Mouse (Mus musculus) ES-E14 (cell line): ENCODE measurements around the gene Ppp4r3a. TPM values are rescaled to one million over a fixed set of nuclear protein-coding genes. Genes with fewer than 3 reads are reported as not detected.

Source experiments
- DNase-seq: peaks from one replicate; pipeline ENCODE4 v3.0.0-alpha.2; 2013; ENCODE audit warnings: low read depth, low spot score
- H3K27ac ChIP-seq: 2 replicates; pipeline ENCODE4 v1.5.1; 2012; ENCODE audit warnings: low read depth, mild to moderate bottlenecking, low read length, moderate library complexity, mixed read lengths; ENCODE audit not compliant: poor library complexity, insufficient read depth, severe bottlenecking
- H3K36me3 ChIP-seq: 2 replicates; pipeline ENCODE4 v1.6.1; 2012; ENCODE audit warnings: mild to moderate bottlenecking, low read length, moderate library complexity, mixed read lengths; ENCODE audit not compliant: control insufficient read depth, poor library complexity, insufficient read depth, severe bottlenecking
- H3K4me1 ChIP-seq, 2 experiments: fragments of 150-350 bp in 1 of 2; sonication (generic) in 1 of 2; 2 replicates each; pipeline ENCODE4 v1.6.1; 2012; ENCODE audit warnings: low read length in 2 of 2, mild to moderate bottlenecking in 1 of 2, mixed read lengths in 1 of 2; ENCODE audit not compliant: control insufficient read depth in 2 of 2, insufficient read depth in 2 of 2, poor library complexity in 1 of 2
- H3K4me3 ChIP-seq, 2 experiments: fragments of 150-350 bp in 1 of 2; sonication (generic) in 1 of 2; 2 replicates each; pipeline ENCODE4 v1.5.1; 2012; ENCODE audit warnings: low read length in 2 of 2, low read depth in 1 of 2, mild to moderate bottlenecking in 1 of 2, mixed read lengths in 1 of 2; ENCODE audit not compliant: insufficient read depth in 1 of 2, poor library complexity in 1 of 2, severe bottlenecking in 1 of 2
- H3K9ac ChIP-seq: 2 replicates; pipeline ENCODE4 v1.6.1; 2012; ENCODE audit warnings: low read depth, mild to moderate bottlenecking, low read length, mixed read lengths; ENCODE audit not compliant: poor library complexity, insufficient read depth, severe bottlenecking
- H3K9me3 ChIP-seq: fragments of 150-350 bp; sonication (generic); 2 replicates; pipeline ENCODE4 v1.6.1; 2012; ENCODE audit warnings: low read depth, mild to moderate bottlenecking, low read length; ENCODE audit not compliant: control insufficient read depth, insufficient read depth
- CHD2 ChIP-seq: IDR thresholded peaks from 2 replicates; pipeline ENCODE4 v1.6.1; 2014; ENCODE audit warnings: mild to moderate bottlenecking, low read depth, low read length, inconsistent platforms
- HCFC1 ChIP-seq: IDR thresholded peaks from 2 replicates; pipeline ENCODE4 v1.6.1; 2012; ENCODE audit warnings: low read length, inconsistent platforms, borderline replicate concordance; ENCODE audit not compliant: insufficient read depth
- MAFK ChIP-seq: IDR thresholded peaks from 2 replicates; pipeline ENCODE4 v1.6.1; 2014; ENCODE audit warnings: mild to moderate bottlenecking, low read depth, low read length, inconsistent platforms; ENCODE audit not compliant: insufficient read depth
- ZC3H11A ChIP-seq: IDR thresholded peaks from 2 replicates; pipeline ENCODE4 v1.6.1; 2012; ENCODE audit warnings: low read depth, mild to moderate bottlenecking, inconsistent platforms, low read length, borderline replicate concordance
- ZNF384 ChIP-seq: IDR thresholded peaks from 2 replicates; pipeline ENCODE4 v1.6.1; 2012; ENCODE audit warnings: low read depth, low read length, inconsistent platforms
- in situ Hi-C, 2 experiments: fragments of 600-800 bp; cut with MboI; formaldehyde crosslinking; loops; one replicate each; pipeline ENCODE4 v1.15.1; 2025; ENCODE audit warnings: low sequenced_read_pairs in 2 of 2, inconsistent platforms in 1 of 2; ENCODE audit not compliant: unreplicated experiment in 2 of 2
- total RNA-seq: library from RNA; depleted of rRNA; stranded (reverse); fragments of 300-350 nt; gene quantifications from 2 replicates; pipeline ENCODE4 v1.2.3, GENCODE M21; 2012

Gene Ppp4r3a
- total RNA-seq, 1 experiment, result 87.1 TPM

GRCm38 (mm10) chr12:101011017-101011416 lies 72.5 kb downstream of the Ppp4r3a start:
- Histone ChIP-seq H3K27ac (no peak overlapping the region), H3K4me3 (no peak overlapping the region), H3K4me1 (peaks cover 28 to 71% of the 10 kb centered on the region in 2 experiments), H3K36me3 (peaks cover 4% of the 10 kb centered on the region; the same call in 1 of the 2 replicates), H3K9ac (no peak overlapping the region), H3K9me3 (no peaks in the 10 kb centered on the region)
- TF ChIP-seq MAFK (no peak), CHD2 (no peak), ZC3H11A (no peak), ZNF384 (no peak), HCFC1 (no peak)
- DNase-seq, result no peak
- in situ Hi-C loops, result no loop called here

DNA sequence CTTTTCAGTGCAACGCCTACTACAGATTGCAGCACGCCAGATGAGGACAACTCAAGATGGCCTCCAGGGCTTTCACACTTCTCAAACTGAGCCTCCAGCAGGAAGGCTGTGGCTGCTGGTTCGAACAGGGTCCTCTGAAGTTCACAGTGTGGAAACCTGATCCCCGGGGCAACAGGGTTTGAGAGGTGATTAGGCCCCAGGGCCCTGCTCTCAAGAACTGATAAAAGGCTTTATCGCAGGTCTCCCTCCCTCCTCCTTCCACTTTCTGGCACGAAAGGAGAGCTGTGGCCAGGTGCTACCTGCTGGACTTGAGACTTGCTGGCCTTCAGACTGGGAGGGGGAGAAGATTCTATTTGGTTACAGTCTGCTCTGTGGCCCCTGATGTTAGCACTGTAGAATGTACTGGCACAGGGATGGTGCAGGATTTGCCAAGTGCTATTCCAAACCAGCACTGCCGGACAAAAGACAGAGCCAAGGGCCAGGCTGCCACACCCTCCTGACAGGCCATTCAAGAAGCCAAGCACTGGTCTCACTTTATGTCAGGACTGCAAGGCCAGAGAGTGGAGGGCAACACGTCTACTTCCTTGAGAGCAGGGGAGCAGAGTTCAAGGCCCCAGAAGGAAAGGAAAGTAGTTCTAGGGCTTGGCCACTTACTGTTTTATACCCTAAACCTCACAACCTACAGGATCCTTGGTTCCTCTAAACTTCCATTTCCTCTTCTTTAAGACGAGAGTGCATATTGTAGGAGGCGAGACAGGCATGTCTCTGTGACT lies 73.2 kb downstream of the Ppp4r3a start:
- H3K9me3 ChIP-seq, result no peaks in the 10 kb centered on the region
- H3K9ac ChIP-seq, result 0 out of 2 replicates have a peak overlapping the region, but pooled peaks have one; percentile 8
- peaks cover 31 to 72% of the 10 kb centered on the region in 2 experiments for H3K4me1 ChIP-seq
- in situ Hi-C loops, result no loop called here
- no peak overlapping the region for H3K27ac ChIP-seq
- no peak for DNase-seq
- H3K4me3 ChIP-seq, result no peak overlapping the region
- TF ChIP-seq ZC3H11A (no peak), CHD2 (no peak), ZNF384 (no peak), MAFK (no peak), HCFC1 (no peak)
- H3K36me3 ChIP-seq, result peaks cover 6% of the 10 kb centered on the region; the same call in 1 of the 2 replicates

DNA sequence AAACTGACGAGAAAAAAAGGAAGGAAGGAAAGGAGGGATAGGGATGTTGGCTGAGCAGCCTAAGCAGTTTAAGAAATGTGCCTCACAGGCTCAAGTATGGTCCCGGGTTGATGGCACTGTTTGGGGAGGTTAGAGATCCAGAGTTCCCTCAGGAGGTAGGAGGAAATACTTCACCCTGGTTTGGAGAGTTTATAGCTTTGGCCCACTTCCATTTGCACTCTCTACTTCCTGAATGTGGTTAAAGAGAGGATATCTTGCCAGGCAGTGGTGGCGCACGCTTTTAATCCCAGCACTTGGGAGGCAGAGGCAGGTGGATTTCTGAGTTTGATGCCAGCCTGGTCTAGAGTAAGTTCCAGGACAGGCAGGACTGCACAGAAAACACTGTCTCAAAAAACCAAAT lies 74.3 kb downstream of the Ppp4r3a start:
- no peaks in the 10 kb centered on the region for H3K9me3 ChIP-seq
- H3K9ac ChIP-seq, result no peak overlapping the region
- no peak for DNase-seq
- H3K27ac ChIP-seq, result no peak overlapping the region; the same call in 1 of the 2 replicates
- H3K4me3 ChIP-seq, result no peak overlapping the region
- in situ Hi-C loops, result no loop called here
- peaks cover 27 to 65% of the 10 kb centered on the region in 2 experiments for H3K4me1 ChIP-seq
- peaks cover 6% of the 10 kb centered on the region; the same call in 1 of the 2 replicates for H3K36me3 ChIP-seq
- no peak for TF ChIP-seq CHD2
- TF ChIP-seq MAFK, result no peak

DNA sequence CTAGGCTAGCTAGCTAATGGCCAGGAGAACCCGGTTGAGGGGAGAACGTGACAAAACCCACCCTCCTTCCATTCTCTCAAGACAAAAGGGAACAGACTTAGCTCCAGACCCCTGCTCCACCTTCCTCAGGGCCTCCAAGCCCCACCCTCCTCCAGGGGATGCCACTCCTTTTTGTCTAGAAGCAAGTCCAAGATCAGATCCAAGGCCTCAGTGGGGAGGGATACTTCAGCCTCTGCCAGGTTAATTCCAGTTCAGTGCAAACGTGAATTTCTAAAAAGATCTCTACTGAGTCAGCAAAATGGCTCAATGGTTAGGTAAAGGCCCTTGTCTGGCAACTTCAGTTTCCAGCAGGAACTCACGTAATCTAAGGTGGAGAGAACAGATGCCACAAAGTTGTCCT lies 74.9 kb downstream of the Ppp4r3a start:
- in situ Hi-C loops, result no loop called here
- no peak for DNase-seq
- Histone ChIP-seq H3K4me1 (peaks cover 27 to 60% of the 10 kb centered on the region in 2 experiments), H3K36me3 (peaks cover 6% of the 10 kb centered on the region; the same call in 1 of the 2 replicates), H3K9ac (peak overlapping the region; percentile 16; the same call in 1 of the 2 replicates), H3K27ac (peak overlapping the region; percentile 64), H3K9me3 (no peaks in the 10 kb centered on the region), H3K4me3 (peak overlapping the region; percentile 11 to 15; a peak in 3 of 4 replicates)
- TF ChIP-seq MAFK, result peak; percentile 94
- no peak for TF ChIP-seq HCFC1

GRCm38 (mm10) chr12:101007968-101008481 lies 75.5 kb downstream of the Ppp4r3a start:
- Histone ChIP-seq H3K9ac (peak overlapping the region; percentile 16; the same call in 1 of the 2 replicates), H3K4me1 (peaks cover 24 to 64% of the 10 kb centered on the region in 2 experiments), H3K27ac (peak overlapping the region; percentile 64), H3K4me3 (peak overlapping the region; percentile 11 to 15; a peak in 3 of 4 replicates), H3K36me3 (peaks cover 8% of the 10 kb centered on the region; the same call in 1 of the 2 replicates), H3K9me3 (no peaks in the 10 kb centered on the region)
- in situ Hi-C loops, result no loop called here
- TF ChIP-seq ZC3H11A (no peak), ZNF384 (no peak), CHD2 (no peak), MAFK (peak; percentile 56)
- no peak for DNase-seq
